Mouse (Mus musculus) MEL (cell line): ENCODE measurements around the gene Chd3.

Experiments used
- POLR2A ChIP-seq, 2 experiments: IDR thresholded peaks; 2 replicates each; pipeline ENCODE4 v1.6.1; 2011 to 2012; ENCODE audit warnings: low read length in 2 of 2, mild to moderate bottlenecking in 2 of 2, control low read depth in 1 of 2, improper control_type of control experiment in 1 of 2, low read depth in 1 of 2, moderate library complexity in 1 of 2; ENCODE audit not compliant: control insufficient read depth in 1 of 2, insufficient read depth in 1 of 2, poor library complexity in 1 of 2
- RCOR1 ChIP-seq: IDR thresholded peaks from 2 replicates; pipeline ENCODE4 v1.6.1; 2012; ENCODE audit warnings: low read depth, mild to moderate bottlenecking, inconsistent platforms, low read length, improper control_type of control experiment

- TF ChIP-seq RCOR1, result no peak
- TF ChIP-seq POLR2A (IDR thresholded peaks at IDR 0.05; ENCODE audit: control insufficient read depth in 1 of 2, insufficient read depth in 1 of 2, low read depth in 1 of 2, low read length in 2 of 2, poor library complexity in 1 of 2), result no peak
These were observed 22.8 kb downstream of the Chd3 start for GRCm38 (mm10) chr11:69346441-69346840.
